ENCODE assay signal across 18 mouse cellular contexts in genomic region chr4:35534154-35534553, GRCm38 (mm10).
"Had no signal": no experiment of that assay in that cellular context is flagged by ENCODE, and none has a peak within 500 bp of the region (broad histone marks: within the 10 kb centered on the region; RNA-seq: fewer than 3 reads in every experiment).

No protein-coding gene starts in this region.

- H3K9ac ChIP-seq: liver, embryonic 15.5 days; lung, embryonic 15.5 days; neural tube, embryonic 13.5 days; stomach, embryonic 15.5 days had no signal

- H3K4me3 ChIP-seq: left cerebral cortex, adult 2 months; limb, embryonic 10.5 days; liver, embryonic 15.5 days; lung, embryonic 15.5 days; megakaryocyte, embryonic 14.5 days; neural tube, embryonic 13.5 days; stomach, embryonic 15.5 days had no signal

- ATAC-seq: intestine, embryonic 16.5 days had no signal

- H3K36me3 ChIP-seq: limb, embryonic 10.5 days; liver, embryonic 15.5 days; lung, embryonic 15.5 days; neural tube, embryonic 13.5 days; stomach, embryonic 15.5 days had no signal

- DNase-seq: kidney, adult 8-10 months; kidney, postnatal 25 days; lung, postnatal 14 days; retina, postnatal 1 day; right cerebral cortex, postnatal 4 days; spleen, adult 18-20 months; thymus, adult 2 months; thymus, postnatal 25 days had no signal

- H3K9me3 ChIP-seq: limb, embryonic 10.5 days; liver, embryonic 15.5 days; lung, embryonic 15.5 days; megakaryocyte, embryonic 14.5 days; neural tube, embryonic 13.5 days; stomach, embryonic 15.5 days had no signal

- H3K4me1 ChIP-seq: limb, embryonic 10.5 days; liver, embryonic 15.5 days; lung, embryonic 15.5 days; megakaryocyte, embryonic 14.5 days; neural tube, embryonic 13.5 days; stomach, embryonic 15.5 days had no signal

- H3K4me2 ChIP-seq: liver, embryonic 11.5 days; liver, embryonic 15.5 days; lung, embryonic 15.5 days; neural tube, embryonic 13.5 days; stomach, embryonic 15.5 days had no signal

- H3K27ac ChIP-seq: left cerebral cortex, adult 2 months; limb, embryonic 10.5 days; liver, embryonic 15.5 days; lung, embryonic 15.5 days; macrophage; neural tube, embryonic 13.5 days; stomach, embryonic 15.5 days had no signal

- H3K27me3 ChIP-seq: liver, embryonic 15.5 days; lung, embryonic 15.5 days; megakaryocyte, embryonic 14.5 days; neural tube, embryonic 13.5 days; stomach, embryonic 15.5 days had no signal
